Mouse (Mus musculus): ENCODE results near the gene Rbm8a. TPM values are rescaled to one million over a fixed set of nuclear protein-coding genes. Genes with fewer than 3 reads are reported as not detected.

Rbm8a gene
- 112 and 120 TPM in 2 replicates for total RNA-seq (2014; fragmentation: Nextera tagmentation)
- total RNA-seq (2017), result 64.5 and 64.7 TPM in 2 replicates

DNA sequence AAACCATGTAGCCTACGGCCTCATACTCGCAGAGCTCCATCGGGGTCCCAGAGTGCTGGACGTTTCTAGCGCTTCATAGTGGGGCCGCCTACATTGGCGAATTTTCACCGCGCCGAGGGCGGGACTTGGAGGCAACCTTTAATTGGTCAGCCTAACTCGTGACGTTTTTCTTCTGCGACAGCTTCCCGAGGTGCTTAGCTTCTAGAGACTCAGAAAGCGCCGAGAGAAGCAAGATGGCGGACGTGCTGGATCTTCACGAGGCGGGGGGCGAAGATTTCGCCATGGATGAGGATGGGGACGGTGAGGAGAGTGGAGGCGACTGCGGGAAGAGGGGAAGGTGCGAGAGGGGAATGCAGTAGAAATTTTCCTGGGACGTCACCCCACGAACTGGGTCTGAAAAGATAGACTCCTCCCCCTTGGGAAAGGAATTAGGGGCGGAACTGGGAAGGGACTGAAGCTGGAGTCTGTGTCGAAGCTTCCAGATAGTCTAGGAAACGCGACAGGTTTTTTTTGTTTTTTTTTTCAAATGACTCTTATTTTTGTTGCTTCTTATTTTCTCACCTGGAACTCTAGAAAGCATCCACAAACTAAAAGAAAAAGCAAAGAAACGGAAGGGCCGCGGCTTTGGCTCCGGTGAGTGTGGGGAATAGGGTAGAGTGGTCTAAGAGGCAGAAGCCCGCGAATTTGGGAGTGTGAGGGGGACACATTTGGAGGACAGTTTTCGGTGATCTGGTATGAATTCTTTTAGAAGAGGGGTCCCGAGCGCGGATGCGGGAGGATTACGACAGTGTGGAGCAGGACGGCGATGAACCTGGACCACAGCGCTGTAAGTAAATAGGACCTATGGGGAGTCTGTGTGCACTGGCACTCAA is at the start of gene Rbm8a:
Rbm8a (plus strand) TSS at position 205 of the 872 bp plus-strand sequence.
- ATAC-seq (replicated peaks; ENCODE audit: poor library complexity, severe bottlenecking), result peak; percentile 99

DNA sequence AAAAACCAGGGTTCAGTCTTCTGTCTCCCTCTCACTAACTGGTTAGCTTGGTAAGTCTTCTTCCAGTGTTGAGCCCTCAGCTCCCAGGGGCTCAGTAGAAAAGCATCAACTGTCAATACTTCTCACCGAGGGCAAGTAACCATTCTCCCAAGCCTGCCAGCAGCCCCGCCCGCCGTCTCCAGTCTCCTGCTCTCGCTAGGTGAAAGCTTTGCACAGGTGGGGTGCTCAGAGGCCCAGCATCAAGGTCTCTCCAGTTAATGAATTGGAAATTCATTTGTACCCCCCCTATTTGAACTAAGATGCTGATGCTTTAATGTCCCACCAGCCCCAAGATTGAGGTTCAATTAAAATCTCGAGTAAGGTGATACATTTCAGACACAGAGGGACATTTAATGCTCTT is 48.6 kb upstream of the Rbm8a start:
- ATAC-seq (replicated peaks; ENCODE audit: poor library complexity, severe bottlenecking), result no peak

DNA sequence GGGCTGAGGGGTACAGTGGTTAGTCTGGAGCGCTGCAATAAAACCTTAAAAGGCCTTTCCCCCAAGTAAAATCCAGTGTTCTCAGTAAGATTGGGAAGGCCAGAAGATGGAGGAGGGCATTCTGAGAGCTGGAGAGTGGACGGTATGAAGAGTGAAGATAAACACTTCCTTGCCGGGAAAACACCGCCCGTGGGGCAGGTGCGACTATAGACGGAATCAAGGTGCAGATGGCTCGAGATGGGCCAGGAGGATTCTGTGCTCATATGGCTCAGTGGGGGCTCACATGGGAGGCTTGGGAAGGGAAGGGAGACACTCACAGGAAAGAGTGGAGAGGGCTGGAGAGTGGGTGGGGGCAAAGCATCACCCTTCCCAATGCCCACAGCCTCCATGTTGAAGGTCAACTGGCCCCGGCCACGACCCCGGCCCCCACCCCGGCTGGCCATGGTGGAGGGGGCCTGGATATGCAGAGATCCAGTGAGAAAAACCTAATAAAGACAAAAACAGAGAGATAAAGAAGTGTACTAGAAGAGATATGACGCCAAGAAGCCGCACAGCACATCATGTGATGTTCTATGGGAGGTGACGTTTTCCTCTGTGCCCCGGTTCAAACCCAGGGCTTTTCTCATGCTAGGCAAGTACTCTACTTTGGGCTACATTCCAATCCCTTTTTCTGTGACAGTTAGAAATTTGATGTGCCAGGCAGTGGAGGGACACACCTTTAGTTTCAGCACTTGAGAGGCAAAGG is 47.8 kb upstream of the Rbm8a start:
- ATAC-seq (replicated peaks; ENCODE audit: poor library complexity, severe bottlenecking), result no peak

DNA sequence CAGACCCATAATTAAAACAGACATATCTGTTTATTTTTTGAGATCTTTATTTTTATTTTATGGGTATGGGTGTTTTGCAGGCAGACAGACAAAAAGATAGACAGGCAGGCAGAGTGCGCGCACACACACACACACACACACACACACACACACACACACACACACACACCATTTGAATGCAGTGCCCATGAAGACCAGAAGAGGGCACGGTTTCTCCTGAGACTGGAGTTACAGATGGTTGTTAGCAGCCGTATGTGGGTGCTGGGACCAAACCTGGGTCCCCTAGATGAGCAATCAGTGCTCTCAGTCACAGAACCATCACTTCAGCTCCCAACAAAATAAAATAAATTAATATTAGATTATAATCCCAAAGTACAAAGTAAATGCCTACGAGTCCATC is 46.3 kb upstream of the Rbm8a start:
- no peak for ATAC-seq (replicated peaks; ENCODE audit: poor library complexity, severe bottlenecking)

DNA sequence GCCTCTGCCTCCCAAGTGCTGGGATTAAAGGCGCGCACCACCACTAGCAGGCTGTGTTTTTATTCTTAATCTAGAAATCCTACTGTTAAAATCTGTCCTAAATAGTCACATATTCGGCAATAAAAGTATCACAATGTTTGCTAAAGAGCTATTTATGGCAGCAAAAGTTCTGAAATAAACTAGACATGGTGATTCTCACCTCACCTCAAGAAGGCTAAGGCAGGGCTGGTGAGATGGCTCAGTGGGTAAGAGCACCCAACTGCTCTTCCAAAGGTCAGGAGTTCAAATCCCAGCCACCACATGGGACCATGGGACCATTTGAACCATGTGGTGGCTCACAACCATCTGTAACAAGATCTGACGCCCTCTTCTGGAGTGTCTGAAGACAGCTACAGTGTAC is 39.1 kb upstream of the Rbm8a start:
- ATAC-seq (replicated peaks; ENCODE audit: poor library complexity, severe bottlenecking), result no peak

DNA sequence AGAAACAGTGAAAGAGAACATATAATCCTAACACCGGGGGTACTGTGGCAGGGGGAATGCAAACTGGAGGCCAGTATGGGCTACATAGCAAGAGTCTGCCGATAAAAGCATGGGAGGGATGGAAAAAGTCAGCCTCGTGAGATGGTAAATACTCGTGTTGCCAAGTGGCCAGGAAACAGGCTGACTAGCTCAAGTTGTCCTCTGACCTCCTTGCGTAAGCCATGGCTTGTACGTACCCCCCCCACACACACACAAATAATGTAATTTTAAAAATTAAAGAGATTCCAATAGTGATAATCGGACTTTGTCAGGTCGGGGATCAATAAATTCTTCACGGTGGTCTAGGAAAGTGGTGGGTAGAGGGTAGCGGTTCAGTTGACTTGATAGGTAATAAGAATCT is 36.4 kb upstream of the Rbm8a start:
- ATAC-seq (replicated peaks; ENCODE audit: poor library complexity, severe bottlenecking), result no peak

DNA sequence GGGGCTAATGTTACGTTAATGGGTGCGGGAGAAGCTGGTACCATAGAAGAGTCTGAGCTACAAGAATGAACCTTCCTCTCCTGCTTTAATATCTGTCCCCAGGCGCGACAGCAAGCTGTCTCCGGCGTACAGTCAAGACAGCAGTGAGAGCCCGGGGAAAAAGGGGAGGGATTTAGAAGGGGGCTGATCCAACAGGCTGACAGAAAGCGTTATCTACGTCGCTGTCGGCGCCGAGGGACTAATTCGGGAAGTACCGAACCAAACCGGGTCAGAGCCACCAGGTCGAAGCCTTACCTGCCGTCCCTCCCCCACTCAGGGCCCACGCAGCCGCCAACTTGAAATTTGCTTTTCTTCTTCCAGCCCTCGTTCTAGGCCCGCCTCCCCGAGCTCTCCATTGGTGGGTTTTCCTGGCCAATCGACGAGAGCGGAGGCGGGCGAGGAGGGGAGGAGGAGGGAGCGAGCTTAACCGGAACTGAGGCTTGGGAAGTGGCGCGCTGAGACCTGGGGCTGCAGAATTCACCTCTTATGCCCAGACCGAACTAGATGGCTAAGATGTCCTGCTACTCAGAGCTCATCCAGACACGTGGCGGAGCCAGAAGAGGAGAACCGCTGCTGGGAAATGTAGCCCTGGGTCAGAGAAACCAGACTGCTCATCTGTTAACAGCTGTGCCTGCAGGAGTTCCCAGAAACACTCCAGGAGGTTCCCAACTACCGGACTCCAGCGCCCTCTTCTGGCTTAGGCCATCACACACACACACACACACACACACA is 35.8 kb upstream of the Rbm8a start, which contains the start of gene Polr3gl:
Polr3gl (minus strand) TSS at position 392 of the 771 bp plus-strand sequence.
- peak; percentile 87 for ATAC-seq (replicated peaks; ENCODE audit: poor library complexity, severe bottlenecking)

DNA sequence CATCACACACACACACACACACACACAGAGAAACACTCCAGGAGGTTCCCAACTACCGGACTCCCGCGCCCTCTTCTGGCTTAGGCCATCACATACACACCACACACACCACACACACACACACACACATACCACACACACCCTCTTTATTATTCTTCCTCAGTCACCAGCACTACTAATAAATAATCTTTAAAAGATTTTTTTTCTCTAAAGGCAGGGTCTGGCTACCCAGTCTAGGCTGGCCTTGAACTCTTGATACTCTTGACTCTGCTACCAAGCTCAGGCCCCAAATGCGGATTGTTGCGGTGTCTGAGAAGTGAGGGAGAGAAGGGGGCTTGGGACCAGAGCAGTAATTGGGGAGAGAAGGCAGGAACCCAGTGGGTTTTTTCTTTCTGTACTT is 34.9 kb upstream of the Rbm8a start:
- ATAC-seq (replicated peaks; ENCODE audit: poor library complexity, severe bottlenecking), result no peak

DNA sequence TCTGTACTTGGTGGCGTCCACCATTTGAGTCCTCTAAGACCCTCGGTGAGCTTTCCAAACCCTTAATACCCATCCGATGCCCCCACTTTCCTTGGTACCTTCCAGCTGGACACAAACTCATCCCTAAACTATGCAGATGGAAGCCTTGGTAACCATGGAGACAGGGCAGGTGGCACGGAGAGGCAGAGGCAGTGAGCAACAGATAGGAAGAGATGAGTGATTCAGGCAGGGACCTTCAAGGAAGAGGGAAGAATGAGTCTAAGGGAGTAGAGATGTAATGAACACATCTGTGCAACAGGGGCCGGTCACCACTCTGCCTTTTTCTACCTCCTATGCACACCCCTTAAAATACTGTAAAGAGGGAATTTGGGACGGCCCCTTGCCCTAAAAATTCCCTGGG is 34.1 kb upstream of the Rbm8a start:
- no peak for ATAC-seq (replicated peaks; ENCODE audit: poor library complexity, severe bottlenecking)

DNA sequence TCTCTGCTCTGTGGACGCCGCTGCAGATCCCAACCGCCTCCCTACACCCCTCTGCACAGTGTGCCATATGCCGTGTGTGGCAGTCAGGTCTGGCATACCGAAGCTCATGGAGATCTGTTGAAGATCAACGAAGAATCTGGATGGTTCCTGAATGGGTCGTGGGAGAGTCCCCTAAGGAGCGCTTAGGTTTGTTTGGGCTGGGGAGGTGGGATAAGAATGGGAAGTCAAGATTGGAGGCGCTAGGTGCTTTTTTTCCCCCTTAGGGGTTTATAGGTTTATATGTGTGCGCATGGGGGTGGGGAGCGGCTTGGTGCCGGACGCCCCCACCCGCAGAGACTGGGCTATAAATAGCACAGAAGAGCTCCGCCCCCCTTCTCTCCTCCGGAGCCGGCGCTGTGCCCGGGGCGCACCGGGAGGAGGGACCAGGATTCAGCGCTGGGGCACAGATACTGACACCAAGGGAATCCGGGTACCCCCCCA is 33.5 kb upstream of the Rbm8a start, which contains the start of gene Ankrd34a:
Ankrd34a (plus strand) TSS at position 409 of the 480 bp plus-strand sequence.
- ATAC-seq (replicated peaks; ENCODE audit: poor library complexity, severe bottlenecking), result no peak

DNA sequence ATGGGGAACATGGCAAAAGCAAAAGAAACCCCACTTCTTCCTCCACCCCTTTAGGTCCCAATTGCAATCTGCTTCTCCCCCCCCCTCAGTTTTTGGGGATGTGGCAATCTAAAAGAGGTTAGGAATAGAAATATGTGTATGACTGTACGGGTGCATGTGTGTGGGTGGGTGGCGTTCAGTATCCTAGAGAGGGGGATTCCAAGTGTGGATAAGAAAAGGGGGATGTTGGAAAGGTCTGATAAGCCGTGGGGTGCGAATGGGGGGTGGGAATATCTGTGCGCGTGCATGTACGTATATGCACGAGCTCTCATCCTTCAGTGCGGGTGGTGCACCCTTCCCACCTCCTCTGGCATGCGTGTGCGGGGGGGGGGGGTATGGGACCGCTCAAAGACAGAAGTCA is 32.9 kb upstream of the Rbm8a start:
- ATAC-seq (replicated peaks; ENCODE audit: poor library complexity, severe bottlenecking), result no peak

DNA sequence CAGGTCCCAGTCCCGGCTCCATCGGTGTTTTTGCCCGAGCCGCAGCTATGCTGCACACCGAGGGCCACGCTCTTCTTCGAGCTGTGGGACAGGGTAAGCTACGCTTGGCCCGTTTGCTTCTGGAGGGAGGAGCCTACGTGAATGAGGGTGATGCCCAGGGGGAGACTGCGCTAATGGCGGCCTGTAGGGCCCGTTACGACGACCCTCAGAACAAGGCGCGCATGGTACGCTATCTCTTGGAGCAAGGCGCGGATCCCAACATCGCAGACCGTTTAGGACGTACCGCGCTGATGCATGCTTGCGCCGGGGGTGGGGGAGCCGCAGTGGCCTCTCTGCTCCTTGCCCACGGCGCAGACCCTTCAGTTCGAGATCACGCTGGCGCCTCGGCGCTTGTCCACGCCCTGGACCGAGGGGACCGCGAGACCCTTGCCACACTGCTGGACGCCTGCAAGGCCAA is 32.3 kb upstream of the Rbm8a start:
- no peak for ATAC-seq (replicated peaks; ENCODE audit: poor library complexity, severe bottlenecking)

DNA sequence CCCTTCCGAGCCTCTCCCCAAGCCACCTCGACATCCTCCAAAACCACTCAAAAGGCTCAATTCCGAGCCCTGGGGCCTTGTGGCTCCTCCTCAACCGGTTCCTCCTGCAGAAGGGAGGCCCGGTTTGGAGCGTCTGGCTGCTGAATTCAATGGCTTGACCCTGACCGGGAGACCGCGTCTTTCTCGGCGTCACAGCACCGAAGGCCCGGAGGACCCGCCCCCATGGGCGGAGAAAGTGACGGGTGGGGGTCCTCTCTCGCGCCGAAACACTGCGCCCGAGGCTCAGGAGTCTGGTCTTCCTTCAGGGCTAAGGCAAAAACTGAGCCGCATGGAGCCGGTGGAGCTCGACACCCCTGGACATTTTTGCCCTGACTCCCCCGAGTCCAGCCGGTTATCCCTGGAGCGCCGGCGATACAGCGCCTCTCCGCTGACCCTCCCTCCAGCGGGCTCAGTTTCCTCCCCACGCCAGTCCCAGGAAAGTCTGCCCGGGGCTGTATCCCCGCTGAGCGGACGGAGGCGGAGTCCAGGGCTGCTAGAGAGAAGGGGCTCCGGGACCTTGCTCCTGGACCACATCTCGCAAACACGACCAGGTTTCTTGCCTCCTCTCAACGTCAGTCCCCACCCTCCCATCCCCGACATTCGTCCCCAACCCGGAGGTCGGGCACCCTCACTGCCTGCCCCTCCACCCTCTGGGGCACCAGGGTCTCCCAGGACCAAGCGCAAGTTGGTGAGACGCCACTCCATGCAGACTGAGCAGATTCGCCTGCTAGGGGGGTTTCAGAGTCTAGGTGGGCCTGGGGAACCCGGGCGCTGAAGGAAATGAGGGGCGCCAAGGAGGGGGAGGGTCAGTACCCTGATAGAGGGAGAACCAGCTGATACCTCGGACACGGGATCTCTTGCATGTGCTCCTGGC is 31.3 kb upstream of the Rbm8a start:
- no peak for ATAC-seq (replicated peaks; ENCODE audit: poor library complexity, severe bottlenecking)

DNA sequence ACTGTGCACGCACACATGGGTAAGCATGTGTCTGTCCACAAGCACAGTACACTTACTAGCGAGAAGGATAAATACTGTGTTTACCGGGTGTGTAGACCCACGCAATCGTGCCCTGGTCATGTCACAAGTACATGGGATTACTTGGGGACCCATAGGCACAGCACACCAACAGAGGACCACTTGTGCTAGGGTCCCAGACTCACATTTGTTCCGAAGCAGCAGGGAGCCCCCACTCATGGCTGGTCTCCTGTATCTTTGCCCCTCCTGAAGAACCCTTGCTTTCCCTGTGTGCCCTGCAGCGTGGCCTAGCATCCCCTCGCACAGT is 30.7 kb upstream of the Rbm8a start:
- ATAC-seq (replicated peaks; ENCODE audit: poor library complexity, severe bottlenecking), result no peak

DNA sequence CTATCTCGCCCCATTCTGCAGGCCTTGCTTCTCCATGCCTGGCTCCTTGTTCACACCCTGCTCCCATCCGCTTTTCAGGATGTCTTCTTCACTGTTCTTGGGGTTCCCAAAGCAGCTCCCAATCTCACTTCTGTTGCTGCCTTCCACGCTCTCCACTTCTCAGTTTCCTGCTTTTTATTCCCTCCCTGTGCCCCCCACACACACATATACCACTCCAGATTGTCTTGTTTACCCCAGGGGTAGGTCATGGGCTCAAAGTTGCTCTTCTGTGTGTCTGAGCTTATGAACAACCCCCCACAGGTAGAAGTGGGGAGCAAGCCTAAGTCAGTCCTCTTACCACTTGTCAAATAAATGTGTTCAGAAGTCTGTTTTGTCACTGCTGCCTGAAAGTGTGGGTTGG is 30.3 kb upstream of the Rbm8a start:
- ATAC-seq (replicated peaks; ENCODE audit: poor library complexity, severe bottlenecking), result no peak

DNA sequence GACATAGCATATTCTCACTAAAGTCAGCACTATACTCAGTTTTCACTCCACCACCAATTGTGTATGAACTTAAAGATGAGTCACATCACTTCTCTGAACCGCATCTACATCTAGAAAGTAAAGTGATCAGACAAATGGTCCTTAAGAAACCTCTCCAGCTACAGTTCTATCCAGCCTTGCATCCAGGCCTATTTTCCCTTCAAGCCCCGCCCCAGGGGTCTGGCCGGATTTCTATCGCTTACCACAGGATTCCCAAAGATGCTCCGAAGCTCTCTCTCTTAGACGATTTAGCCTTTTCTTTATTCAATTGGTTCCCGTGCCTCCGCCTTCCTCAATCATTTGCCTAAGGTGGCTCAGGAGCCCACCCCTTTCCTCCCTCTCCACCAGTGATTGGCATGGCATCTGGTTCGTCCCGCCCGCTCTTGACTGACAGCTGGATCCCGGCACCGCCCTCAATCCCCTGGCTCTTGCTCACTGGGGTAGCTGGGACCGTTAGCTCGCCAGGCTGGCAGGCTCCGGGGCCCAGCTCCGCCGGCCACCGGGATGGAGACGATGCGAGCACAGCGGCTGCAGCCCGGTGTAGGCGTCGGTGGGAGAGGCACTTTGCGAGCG is 29.0 kb upstream of the Rbm8a start, which contains the start of gene Lix1l:
Lix1l (plus strand) TSS at position 511 of the 612 bp plus-strand sequence.
- peak; percentile 92 for ATAC-seq (replicated peaks; ENCODE audit: poor library complexity, severe bottlenecking)

DNA sequence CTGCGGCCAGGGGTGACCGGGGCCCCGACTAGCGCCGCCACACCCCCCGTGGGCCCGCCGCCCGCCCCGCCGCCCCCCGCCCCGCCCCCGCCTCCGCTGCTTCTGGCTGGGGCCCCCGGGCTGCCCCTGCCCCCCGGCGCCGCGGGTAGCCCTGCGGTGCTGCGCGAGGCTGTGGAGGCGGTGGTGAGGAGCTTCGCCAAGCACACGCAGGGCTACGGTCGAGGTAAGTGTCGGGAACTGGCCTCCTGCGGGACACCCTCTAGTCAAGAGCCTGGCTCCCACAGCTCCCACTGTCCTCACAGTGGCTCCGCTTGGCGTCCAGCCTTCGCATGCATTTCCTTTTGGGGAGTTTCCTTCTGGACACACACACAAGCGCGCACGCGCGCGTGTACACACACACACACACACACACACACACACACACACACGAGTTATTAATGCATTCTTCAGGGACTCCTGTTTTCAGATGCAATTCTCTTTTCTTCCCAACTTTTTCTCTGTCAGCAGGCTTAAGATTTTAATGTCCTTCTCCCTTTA is 28.4 kb upstream of the Rbm8a start:
- peak; percentile 6; the same call in 1 of the 2 replicates for ATAC-seq (replicated peaks; ENCODE audit: poor library complexity, severe bottlenecking)

DNA sequence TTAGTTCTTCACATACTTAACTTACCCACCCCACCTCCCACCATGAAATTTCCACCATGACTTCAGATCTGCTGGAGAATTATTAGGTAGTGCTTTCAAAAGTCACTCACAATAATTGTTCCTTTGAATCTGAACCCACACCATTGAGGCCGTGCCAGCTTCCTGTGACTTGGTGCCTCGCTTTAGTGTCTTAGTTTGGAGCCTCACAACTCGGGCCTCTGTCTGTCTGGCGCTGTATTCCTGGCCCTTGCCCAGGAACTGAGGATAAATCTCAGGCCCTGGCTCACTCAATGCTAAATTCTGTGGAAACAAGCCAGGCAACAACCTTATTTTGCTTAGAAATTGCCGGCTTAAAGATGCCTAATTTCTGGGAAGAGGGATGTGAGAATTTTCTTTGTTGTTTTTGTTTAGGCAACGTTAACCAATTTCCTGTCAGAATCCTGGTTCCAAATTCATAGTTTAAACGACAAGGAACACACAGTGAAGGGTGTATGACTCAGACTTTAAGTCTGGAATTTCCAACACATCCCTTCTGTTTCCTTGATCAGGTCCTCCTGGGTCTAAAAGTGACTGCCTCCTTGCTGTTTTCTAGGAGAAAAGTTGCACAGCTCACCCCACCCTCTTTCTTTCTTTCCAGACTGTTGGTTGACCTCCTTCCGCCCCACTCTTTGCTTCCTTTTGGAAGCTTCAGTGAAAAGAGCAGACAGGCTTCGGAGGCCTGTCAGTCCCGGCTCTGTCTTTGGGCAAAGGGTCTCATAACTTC is 27.6 kb upstream of the Rbm8a start:
- no peak for ATAC-seq (replicated peaks; ENCODE audit: poor library complexity, severe bottlenecking)
